7 mouse cellular contexts compared by ENCODE assay signal in genomic region chr9:121704261-121704645, GRCm38 (mm10). TPM values are rescaled to one million over a fixed set of nuclear protein-coding genes. Genes with fewer than 3 reads are reported as not detected.
A peak's percentile ranks its signal among the peaks of the same experiment; 100 is the strongest.
DNase-seq lines count a peak whose midpoint lies in the region; ATAC-seq and TF ChIP-seq lines count a peak whose summit lies in the region.

No protein-coding gene starts in this region.

- H3K4me1 ChIP-seq in lung, postnatal 0 days (ENCODE audit: insufficient read depth, low read depth, low read length): peaks cover 5% of the 10 kb centered on the region; the same call in 1 of the 2 replicates
- peaks cover 21% of the 10 kb centered on the region for H3K4me1 ChIP-seq in forebrain, embryonic 13.5 days
- peaks cover 13% of the 10 kb centered on the region for H3K4me1 ChIP-seq in limb, embryonic 14.5 days (ENCODE audit: control insufficient read depth, insufficient read depth, low read length)
- peaks cover 14% of the 10 kb centered on the region for H3K4me1 ChIP-seq in stomach, embryonic 15.5 days

- H3K9ac ChIP-seq in lung, postnatal 0 days (replicated peaks; ENCODE audit: low read depth): 0 out of 2 replicates have a peak overlapping the region, but pooled peaks have one; percentile 57
- H3K9ac ChIP-seq in forebrain, embryonic 13.5 days: peak overlapping the region; percentile 86
- H3K9ac ChIP-seq in limb, embryonic 14.5 days (ENCODE audit: low read depth, low read length, severe bottlenecking): peak overlapping the region; percentile 73
- peak overlapping the region; percentile 47; the same call in 1 of the 2 replicates for H3K9ac ChIP-seq in stomach, embryonic 15.5 days

- TF ChIP-seq EP300 in lung, postnatal 0 days (IDR thresholded peaks at IDR 0.05): no peak

- H3K36me3 ChIP-seq in lung, postnatal 0 days (ENCODE audit: insufficient read depth, low read length): no peaks in the 10 kb centered on the region
- peaks cover 9% of the 10 kb centered on the region for H3K36me3 ChIP-seq in forebrain, embryonic 13.5 days (ENCODE audit: poor library complexity, severe bottlenecking)
- H3K36me3 ChIP-seq in limb, embryonic 14.5 days (ENCODE audit: control insufficient read depth, insufficient read depth, low read length): no peaks in the 10 kb centered on the region; the same call in 1 of the 2 replicates
- H3K36me3 ChIP-seq in stomach, embryonic 15.5 days: 0 out of 2 replicates have a peak, but pooled peaks cover 4% of the 10 kb centered on the region

- no peaks in the 10 kb centered on the region for H3K9me3 ChIP-seq in lung, postnatal 0 days (ENCODE audit: low read length)
- H3K9me3 ChIP-seq in forebrain, embryonic 13.5 days (replicated peaks): no peaks in the 10 kb centered on the region
- H3K9me3 ChIP-seq in limb, embryonic 14.5 days (ENCODE audit: control insufficient read depth, low read length): no peaks in the 10 kb centered on the region
- no peaks in the 10 kb centered on the region for H3K9me3 ChIP-seq in stomach, embryonic 15.5 days

- peak overlapping the region; percentile 73 for H3K4me2 ChIP-seq in lung, postnatal 0 days (replicated peaks; ENCODE audit: low read depth, low read length)
- H3K4me2 ChIP-seq in forebrain, embryonic 13.5 days: peak overlapping the region; percentile 94
- H3K4me2 ChIP-seq in limb, embryonic 14.5 days (replicated peaks; ENCODE audit: low read depth, low read length, severe bottlenecking): peak overlapping the region; percentile 94
- H3K4me2 ChIP-seq in stomach, embryonic 15.5 days: peak overlapping the region; percentile 98

- 36% methylated on average over 11 of the region's 11 CpGs for WGBS in lung, postnatal 0 days
- WGBS in forebrain, embryonic 13.5 days: 37% methylated on average over 11 of the region's 11 CpGs
- 36% methylated on average over 11 of the region's 11 CpGs for WGBS in limb, embryonic 14.5 days
- whole genome bisulfite sequencing in stomach, embryonic 15.5 days: 31% methylated on average over 11 of the region's 11 CpGs

- H3K4me3 ChIP-seq in lung, postnatal 0 days (ENCODE audit: low read depth, low read length): peak overlapping the region; percentile 75
- H3K4me3 ChIP-seq in forebrain, embryonic 13.5 days: peak overlapping the region; percentile 86
- peak overlapping the region; percentile 83 for H3K4me3 ChIP-seq in limb, embryonic 14.5 days (replicated peaks; ENCODE audit: low read length)
- peak overlapping the region; percentile 78 for H3K4me3 ChIP-seq in stomach, embryonic 15.5 days (replicated peaks)

- H3K27ac ChIP-seq in lung, postnatal 0 days (ENCODE audit: low read length): 0 out of 2 replicates have a peak overlapping the region, but pooled peaks have one; percentile 81
- H3K27ac ChIP-seq in forebrain, embryonic 13.5 days: no peak overlapping the region
- no peak overlapping the region for H3K27ac ChIP-seq in limb, embryonic 14.5 days (replicated peaks; ENCODE audit: low read depth, low read length)
- H3K27ac ChIP-seq in stomach, embryonic 15.5 days: peak overlapping the region; percentile 89; the same call in 1 of the 2 replicates

- DNase-seq in lung, postnatal 0 days (ENCODE audit: low spot score): no peak
- DNase-seq in lung, postnatal 4 days: no peak
- no peak for DNase-seq in limb, embryonic 14.5 days (ENCODE audit: low spot score)
- no peak for DNase-seq in adrenal gland, postnatal 14 days
- DNase-seq in embryo, embryonic 9.5 days (ENCODE audit: extremely low spot score): no peak

- ATAC-seq in lung, postnatal 0 days: no peak
- ATAC-seq in forebrain, embryonic 13.5 days: no peak
- no peak for ATAC-seq in limb, embryonic 14.5 days (ENCODE audit: low FRiP score, low read depth)
- no peak for ATAC-seq in stomach, embryonic 15.5 days (ENCODE audit: insufficient read depth, low FRiP score, low read depth)

- TF ChIP-seq CTCF in lung, postnatal 0 days (IDR thresholded peaks at IDR 0.05): no peak

- no peak for TF ChIP-seq POLR2A in limb, embryonic 14.5 days (IDR thresholded peaks at IDR 0.05; ENCODE audit: borderline replicate concordance, extremely low read depth, insufficient read depth, insufficient read length)

- no peaks in the 10 kb centered on the region for H3K27me3 ChIP-seq in lung, postnatal 0 days (replicated peaks; ENCODE audit: insufficient read depth, low read length)
- no peaks in the 10 kb centered on the region for H3K27me3 ChIP-seq in forebrain, embryonic 13.5 days
- no peaks in the 10 kb centered on the region for H3K27me3 ChIP-seq in limb, embryonic 14.5 days (ENCODE audit: control insufficient read depth, insufficient read depth, low read length)
- H3K27me3 ChIP-seq in stomach, embryonic 15.5 days (replicated peaks): no peaks in the 10 kb centered on the region

RNA-seq across cellular contexts. Expression of gene Sec22c, which starts 1.0 kb away (rescaled TPM):
- 6.1 and 7.7 TPM in 2 replicates for polyA plus RNA-seq in lung, postnatal 0 days (2015; fragmentation: Nextera tagmentation; extraction: Ambion mirVana)
- 29.9 and 35.1 TPM in 2 replicates for polyA plus RNA-seq in forebrain, embryonic 13.5 days (2015; fragmentation: Nextera tagmentation; extraction: Ambion mirVana)
- 10.8 and 13.2 TPM in 2 replicates for polyA plus RNA-seq in limb, embryonic 14.5 days (2012; rRNA removed)
- 11.4 and 12.6 TPM in 2 replicates for polyA plus RNA-seq in limb, embryonic 14.5 days (2014; fragmentation: Nextera tagmentation; extraction: Ambion mirVana)
- polyA plus RNA-seq in stomach, embryonic 15.5 days (2015; fragmentation: Nextera tagmentation; extraction: Ambion mirVana): 10.2 and 12.2 TPM in 2 replicates
- total RNA-seq in adrenal gland, postnatal 14 days (2021): 4.2 and 6.5 TPM in 2 replicates

RNA-seq across cellular contexts. Expression of gene Ss18l2, which starts 5.9 kb away (rescaled TPM):
- 79.7 and 104 TPM in 2 replicates for polyA plus RNA-seq in lung, postnatal 0 days (2015; fragmentation: Nextera tagmentation; extraction: Ambion mirVana)
- 130 and 159 TPM in 2 replicates for polyA plus RNA-seq in forebrain, embryonic 13.5 days (2015; fragmentation: Nextera tagmentation; extraction: Ambion mirVana)
- polyA plus RNA-seq in limb, embryonic 14.5 days (2012; rRNA removed): 50.6 and 73.7 TPM in 2 replicates
- 128 and 143 TPM in 2 replicates for polyA plus RNA-seq in limb, embryonic 14.5 days (2014; fragmentation: Nextera tagmentation; extraction: Ambion mirVana)
- polyA plus RNA-seq in stomach, embryonic 15.5 days (2015; fragmentation: Nextera tagmentation; extraction: Ambion mirVana): 123 and 127 TPM in 2 replicates
- 48.4 and 54.4 TPM in 2 replicates for total RNA-seq in adrenal gland, postnatal 14 days (2021)

RNA-seq across cellular contexts. Expression of gene Nktr, which starts 14.7 kb away (rescaled TPM):
- polyA plus RNA-seq in lung, postnatal 0 days (2015; fragmentation: Nextera tagmentation; extraction: Ambion mirVana): 43.6 and 51.3 TPM in 2 replicates
- polyA plus RNA-seq in forebrain, embryonic 13.5 days (2015; fragmentation: Nextera tagmentation; extraction: Ambion mirVana): 69.5 and 70.9 TPM in 2 replicates
- 188 and 216 TPM in 2 replicates for polyA plus RNA-seq in limb, embryonic 14.5 days (2012; rRNA removed)
- 73.5 and 81.4 TPM in 2 replicates for polyA plus RNA-seq in limb, embryonic 14.5 days (2014; fragmentation: Nextera tagmentation; extraction: Ambion mirVana)
- 60.2 and 62.0 TPM in 2 replicates for polyA plus RNA-seq in stomach, embryonic 15.5 days (2015; fragmentation: Nextera tagmentation; extraction: Ambion mirVana)
- total RNA-seq in adrenal gland, postnatal 14 days (2021): 78.1 and 84.8 TPM in 2 replicates

RNA-seq across cellular contexts. Expression of gene Zfp651, which starts 54.9 kb away (rescaled TPM):
- polyA plus RNA-seq in lung, postnatal 0 days (2015; fragmentation: Nextera tagmentation; extraction: Ambion mirVana): 10.7 and 11.2 TPM in 2 replicates
- polyA plus RNA-seq in forebrain, embryonic 13.5 days (2015; fragmentation: Nextera tagmentation; extraction: Ambion mirVana): 8.1 and 8.4 TPM in 2 replicates
- polyA plus RNA-seq in limb, embryonic 14.5 days (2012; rRNA removed): 64.0 and 71.0 TPM in 2 replicates
- 20.0 and 30.3 TPM in 2 replicates for polyA plus RNA-seq in limb, embryonic 14.5 days (2014; fragmentation: Nextera tagmentation; extraction: Ambion mirVana)
- 18.9 and 20.8 TPM in 2 replicates for polyA plus RNA-seq in stomach, embryonic 15.5 days (2015; fragmentation: Nextera tagmentation; extraction: Ambion mirVana)
- 30.1 and 36.8 TPM in 2 replicates for total RNA-seq in adrenal gland, postnatal 14 days (2021)

Comparison
In these comparisons a context has a peak if more than half of its experiments do, and no peak if none do; other contexts are left out.
1. H3K27ac ChIP-seq: peak in lung, postnatal 0 days (single experiment) and stomach, embryonic 15.5 days (single experiment); none in forebrain, embryonic 13.5 days (single experiment) and limb, embryonic 14.5 days (single experiment).
2. Peak in every context shown above with its lines, with median percentiles within 50 percentile points of each other: H3K4me2 ChIP-seq, H3K4me3 ChIP-seq and H3K9ac ChIP-seq.